Mouse (Mus musculus): Measurements from ENCODE around the gene Trmt10c. TPM values are rescaled to one million over a fixed set of nuclear protein-coding genes. Genes with fewer than 3 reads are reported as not detected.
A peak's percentile ranks its signal among the peaks of the same experiment; 100 is the strongest.
"Not testable (repeated sequence)": the region's sequence is repeated elsewhere in the genome, so short reads cannot be mapped to it uniquely, and the experiment has no call there.

Gene Trmt10c
- polyA plus RNA-seq, 1 experiment from 2014 or later = 31.3 TPM

DNA sequence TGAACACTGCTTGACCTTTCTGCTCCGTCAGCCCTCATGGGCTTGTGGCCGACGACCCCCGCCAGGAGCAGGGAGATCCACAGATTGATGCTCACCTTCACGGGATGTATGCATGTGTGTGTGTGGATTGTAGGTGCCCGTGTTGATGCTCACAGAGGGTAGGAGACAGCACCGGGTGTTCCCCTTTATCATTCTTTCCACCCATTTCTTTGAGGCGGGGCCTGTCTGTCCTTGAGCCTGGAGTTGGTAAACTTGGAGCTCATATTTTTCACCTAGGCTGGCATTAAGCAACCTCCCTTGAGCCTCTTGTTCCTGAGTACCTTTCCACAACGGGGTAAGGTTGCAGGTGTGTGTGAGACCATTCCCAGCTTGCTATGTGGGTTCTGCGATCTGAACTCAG, 20.5 kb upstream of the Trmt10c start:
- DNase-seq (ENCODE audit: low spot score, missing footprints) = peak; percentile 78
- no peaks in the 10 kb centered on the region for H3K36me3 ChIP-seq (ENCODE audit: control insufficient read depth, insufficient read depth, low read length)
- H3K4me3 ChIP-seq (ENCODE audit: low read depth, low read length) = no peak overlapping the region
- 63% methylated on average over 10 of the region's 10 CpGs for WGBS
- no peak overlapping the region for H3K9ac ChIP-seq (ENCODE audit: low read length)
- no peak overlapping the region for H3K27ac ChIP-seq (ENCODE audit: low read depth, low read length)
- H3K9me3 ChIP-seq (ENCODE audit: control insufficient read depth, low read length) = no peaks in the 10 kb centered on the region
- H3K4me2 ChIP-seq = no peak overlapping the region
- H3K4me1 ChIP-seq (ENCODE audit: control insufficient read depth, insufficient read depth, low read length) = peaks cover 7% of the 10 kb centered on the region; the same call in 1 of the 2 replicates
- ATAC-seq (ENCODE audit: low FRiP score) = 0 out of 2 replicates have a peak, but pooled peaks have one; percentile 6
- H3K27me3 ChIP-seq (ENCODE audit: control insufficient read depth, insufficient read depth, low read length) = peaks cover 3% of the 10 kb centered on the region; the same call in 1 of the 2 replicates

DNA sequence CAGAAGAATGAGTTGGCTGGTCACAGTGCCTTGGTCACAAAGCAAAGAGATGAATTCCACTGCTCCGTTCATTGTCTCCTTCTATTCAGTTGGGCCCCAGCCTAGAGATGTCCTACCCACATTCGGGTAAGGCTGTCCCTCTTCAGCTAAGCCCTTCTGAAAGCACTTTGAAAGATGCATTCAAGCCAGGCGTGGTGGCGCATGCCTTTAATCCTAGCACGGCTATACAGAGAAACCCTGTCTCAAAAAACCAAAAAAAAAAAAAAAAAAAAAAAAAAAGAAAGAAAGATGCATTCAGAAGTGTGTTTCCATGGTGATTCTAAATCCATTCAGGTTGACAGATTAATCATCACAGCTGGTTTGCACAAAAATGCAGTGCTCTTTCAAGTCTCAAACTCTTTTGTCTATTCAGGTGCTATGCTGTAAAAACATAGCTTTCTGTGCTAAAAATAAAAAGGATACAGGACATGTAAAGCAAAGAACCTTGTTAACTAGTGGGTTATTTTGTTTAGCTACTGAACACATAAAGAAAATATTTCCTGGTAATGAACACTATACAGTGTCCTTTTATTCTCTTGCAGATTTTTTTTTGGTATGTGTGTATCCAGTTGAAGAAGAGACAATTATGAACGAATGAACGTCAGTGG, 19.4 kb upstream of the Trmt10c start:
- WGBS = 19% methylated on average over 7 of the region's 7 CpGs
- H3K27ac ChIP-seq (ENCODE audit: low read depth, low read length) = no peak overlapping the region
- ATAC-seq (ENCODE audit: low FRiP score) = peak; percentile 96
- peaks cover under 1% of the 10 kb centered on the region; the same call in 1 of the 2 replicates for H3K27me3 ChIP-seq (ENCODE audit: control insufficient read depth, insufficient read depth, low read length)
- no peak overlapping the region for H3K4me3 ChIP-seq (ENCODE audit: low read depth, low read length)
- no peak overlapping the region for H3K4me2 ChIP-seq
- H3K36me3 ChIP-seq (ENCODE audit: control insufficient read depth, insufficient read depth, low read length) = no peaks in the 10 kb centered on the region
- no peaks in the 10 kb centered on the region for H3K9me3 ChIP-seq (ENCODE audit: control insufficient read depth, low read length)
- H3K4me1 ChIP-seq (ENCODE audit: control insufficient read depth, insufficient read depth, low read length) = peaks cover 7% of the 10 kb centered on the region; the same call in 1 of the 2 replicates
- DNase-seq (ENCODE audit: low spot score, missing footprints) = peak; percentile 93
- H3K9ac ChIP-seq (ENCODE audit: low read length) = no peak overlapping the region

- Histone ChIP-seq H3K9ac (ENCODE audit: low read length) (no peak overlapping the region), H3K4me3 (ENCODE audit: low read depth, low read length) (no peak overlapping the region), H3K36me3 (ENCODE audit: control insufficient read depth, insufficient read depth, low read length) (no peaks in the 10 kb centered on the region), H3K4me1 (ENCODE audit: control insufficient read depth, insufficient read depth, low read length) (peaks cover 7% of the 10 kb centered on the region; the same call in 1 of the 2 replicates), H3K27me3 (ENCODE audit: control insufficient read depth, insufficient read depth, low read length) (no peaks in the 10 kb centered on the region), H3K4me2 (no peak overlapping the region), H3K27ac (ENCODE audit: low read depth, low read length) (no peak overlapping the region), H3K9me3 (ENCODE audit: control insufficient read depth, low read length) (no peaks in the 10 kb centered on the region)
- DNase-seq (ENCODE audit: low spot score, missing footprints) (peak; percentile 84), ATAC-seq (ENCODE audit: low FRiP score) (0 out of 2 replicates have a peak, but pooled peaks have one; percentile 2)
- 87% methylated on average over 3 of the region's 3 CpGs for WGBS
Measured at GRCm38 (mm10) chr16:56055911-56056310, 18.3 kb upstream of the Trmt10c start.

DNA sequence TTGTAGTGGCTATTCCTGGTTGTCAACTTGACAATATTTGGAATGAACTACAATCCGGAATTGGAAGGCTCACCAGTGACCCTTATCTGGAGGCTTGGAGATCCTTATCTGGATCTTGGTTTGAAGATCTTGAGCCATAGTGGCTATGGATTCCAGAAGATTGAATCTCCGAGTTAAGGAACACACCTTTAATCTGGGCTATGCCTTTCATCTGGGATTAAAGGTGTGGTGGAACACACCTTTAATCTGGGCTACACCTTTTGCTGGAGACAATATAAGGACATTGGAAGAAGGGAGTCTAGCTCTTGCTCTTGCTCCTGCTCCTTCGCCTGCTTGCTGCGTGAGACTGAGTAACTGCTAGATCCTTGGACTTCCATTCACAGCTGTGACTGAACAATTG, 10.4 kb upstream of the Trmt10c start, which contains the start of gene Senp7:
Senp7 (plus strand) TSS at position 301 of the 400 bp plus-strand sequence.
- not testable (repeated sequence) for H3K27me3 ChIP-seq (ENCODE audit: control insufficient read depth, insufficient read depth, low read length); ATAC-seq (ENCODE audit: low FRiP score); H3K4me3 ChIP-seq (ENCODE audit: low read depth, low read length); H3K36me3 ChIP-seq (ENCODE audit: control insufficient read depth, insufficient read depth, low read length); DNase-seq (ENCODE audit: low spot score, missing footprints); H3K27ac ChIP-seq (ENCODE audit: low read depth, low read length); H3K9ac ChIP-seq (ENCODE audit: low read length); H3K9me3 ChIP-seq (ENCODE audit: control insufficient read depth, low read length); H3K4me2 ChIP-seq; H3K4me1 ChIP-seq (ENCODE audit: control insufficient read depth, insufficient read depth, low read length)
- no CpG with 5 or more reads among the region's 4 CpGs for WGBS

- ATAC-seq (ENCODE audit: low FRiP score) (peak; percentile 31; the same call in 1 of the 2 replicates), DNase-seq (ENCODE audit: low spot score, missing footprints) (no peak)
- no peaks in the 10 kb centered on the region for H3K27me3 ChIP-seq (ENCODE audit: control insufficient read depth, insufficient read depth, low read length)
- H3K4me2 ChIP-seq = peak overlapping the region; percentile 50
- peak overlapping the region; percentile 89; the same call in 1 of the 2 replicates for H3K9ac ChIP-seq (ENCODE audit: low read length)
- H3K4me3 ChIP-seq (ENCODE audit: low read depth, low read length) = peak overlapping the region; percentile 85
- H3K9me3 ChIP-seq (ENCODE audit: control insufficient read depth, low read length) = no peaks in the 10 kb centered on the region
- H3K27ac ChIP-seq (ENCODE audit: low read depth, low read length) = peak overlapping the region; percentile 70; the same call in 1 of the 2 replicates
- peaks cover 6% of the 10 kb centered on the region; the same call in 1 of the 2 replicates for H3K36me3 ChIP-seq (ENCODE audit: control insufficient read depth, insufficient read depth, low read length)
- H3K4me1 ChIP-seq (ENCODE audit: control insufficient read depth, insufficient read depth, low read length) = peaks cover 13% of the 10 kb centered on the region
- 30% methylated on average over 8 of the region's 8 CpGs for WGBS
Measured at GRCm38 (mm10) chr16:56038090-56038489, 471 bp upstream of the Trmt10c start.

GRCm38 (mm10) chr16:56036501-56036900, 1.1 kb downstream of the Trmt10c start:
- H3K4me3 ChIP-seq (ENCODE audit: low read depth, low read length) = peak overlapping the region; percentile 85
- H3K27ac ChIP-seq (ENCODE audit: low read depth, low read length) = no peak overlapping the region
- no peak for ATAC-seq (ENCODE audit: low FRiP score)
- DNase-seq (ENCODE audit: low spot score, missing footprints) = no peak
- peak overlapping the region; percentile 50 for H3K4me2 ChIP-seq
- no peaks in the 10 kb centered on the region for H3K9me3 ChIP-seq (ENCODE audit: control insufficient read depth, low read length)
- no peaks in the 10 kb centered on the region for H3K27me3 ChIP-seq (ENCODE audit: control insufficient read depth, insufficient read depth, low read length)
- WGBS = 66% methylated on average over 6 of the region's 6 CpGs
- H3K9ac ChIP-seq (ENCODE audit: low read length) = peak overlapping the region; percentile 89
- H3K4me1 ChIP-seq (ENCODE audit: control insufficient read depth, insufficient read depth, low read length) = peaks cover 13% of the 10 kb centered on the region
- peaks cover 6% of the 10 kb centered on the region; the same call in 1 of the 2 replicates for H3K36me3 ChIP-seq (ENCODE audit: control insufficient read depth, insufficient read depth, low read length)

DNA sequence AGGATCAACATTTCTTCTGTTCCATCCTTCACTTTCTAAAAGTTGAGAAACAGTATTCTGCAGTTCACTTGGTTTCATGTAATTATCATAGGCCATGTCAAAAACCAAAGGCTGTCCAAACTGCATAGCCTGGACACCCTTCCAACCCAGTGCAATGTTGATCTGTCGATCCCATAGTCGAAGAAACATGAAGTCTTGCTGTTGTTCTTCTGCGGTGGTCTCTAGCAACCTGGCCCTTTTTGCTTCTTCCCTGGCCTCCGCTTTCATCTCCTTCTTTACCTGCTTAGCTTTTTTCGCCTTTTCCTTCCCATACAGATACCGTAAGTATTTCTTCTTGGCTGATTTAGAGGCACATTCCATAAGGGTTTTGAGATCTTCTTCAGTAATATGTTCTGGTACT, 3.1 kb downstream of the Trmt10c start:
- Histone ChIP-seq H3K9ac (ENCODE audit: low read length) (no peak overlapping the region), H3K4me1 (ENCODE audit: control insufficient read depth, insufficient read depth, low read length) (peaks cover 19% of the 10 kb centered on the region), H3K36me3 (ENCODE audit: control insufficient read depth, insufficient read depth, low read length) (peaks cover 6% of the 10 kb centered on the region; the same call in 1 of the 2 replicates), H3K27ac (ENCODE audit: low read depth, low read length) (no peak overlapping the region), H3K4me3 (ENCODE audit: low read depth, low read length) (no peak overlapping the region), H3K9me3 (ENCODE audit: control insufficient read depth, low read length) (no peaks in the 10 kb centered on the region), H3K27me3 (ENCODE audit: control insufficient read depth, insufficient read depth, low read length) (no peaks in the 10 kb centered on the region), H3K4me2 (no peak overlapping the region)
- WGBS = 99% methylated on average over 6 of the region's 6 CpGs
- ATAC-seq (ENCODE audit: low FRiP score) = no peak
- no peak for DNase-seq (ENCODE audit: low spot score, missing footprints)

DNA sequence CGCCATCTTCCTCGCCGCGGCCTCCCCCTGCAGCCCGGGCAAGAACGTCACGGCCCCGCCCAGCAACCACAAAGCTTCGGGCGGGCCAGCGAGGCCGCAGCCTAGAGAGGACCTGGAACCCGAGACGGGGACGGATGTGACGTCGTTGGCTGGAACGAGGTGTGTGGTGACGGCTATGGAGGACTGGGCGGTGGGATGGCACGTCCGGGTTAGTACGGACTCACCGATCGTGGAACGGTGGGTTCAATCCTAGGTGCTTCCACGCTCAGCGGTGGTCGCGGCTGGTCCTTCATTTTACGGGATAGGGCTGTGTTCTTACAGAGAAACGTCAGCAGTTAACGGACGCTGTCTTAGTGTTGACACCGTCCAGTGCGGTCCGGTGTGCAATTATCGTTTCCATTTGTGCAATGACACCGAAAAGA, 7.9 kb downstream of the Trmt10c start, which contains the start of gene Pcnp:
Pcnp (minus strand) TSS at position 79 of the 422 bp plus-strand sequence.
- WGBS = under 1% methylated on average over 39 of the region's 39 CpGs
- Histone ChIP-seq H3K9me3 (ENCODE audit: control insufficient read depth, low read length) (no peaks in the 10 kb centered on the region), H3K9ac (ENCODE audit: low read length) (peak within 1 kb of the TSS; percentile 97), H3K27me3 (ENCODE audit: control insufficient read depth, insufficient read depth, low read length) (no peaks in the 10 kb centered on the region), H3K4me2 (peak within 1 kb of the TSS; percentile 72), H3K27ac (ENCODE audit: low read depth, low read length) (peak within 1 kb of the TSS; percentile 75), H3K36me3 (ENCODE audit: control insufficient read depth, insufficient read depth, low read length) (peaks cover 6% of the 10 kb centered on the region; the same call in 1 of the 2 replicates), H3K4me3 (ENCODE audit: low read depth, low read length) (peak within 1 kb of the TSS; percentile 98), H3K4me1 (ENCODE audit: control insufficient read depth, insufficient read depth, low read length) (peaks cover 15% of the 10 kb centered on the region)
- peak; percentile 100 for ATAC-seq (ENCODE audit: low FRiP score)
- peak; percentile 100 for DNase-seq (ENCODE audit: low spot score, missing footprints)
